Mouse (Mus musculus) MN1 (cell line): ENCODE results near the gene Stat6.

Experiments
- DNase-seq: peaks from one replicate; pipeline ENCODE4 v3.0.0-alpha.2; 2016; ENCODE audit warnings: low spot score

Stat6 gene

DNA sequence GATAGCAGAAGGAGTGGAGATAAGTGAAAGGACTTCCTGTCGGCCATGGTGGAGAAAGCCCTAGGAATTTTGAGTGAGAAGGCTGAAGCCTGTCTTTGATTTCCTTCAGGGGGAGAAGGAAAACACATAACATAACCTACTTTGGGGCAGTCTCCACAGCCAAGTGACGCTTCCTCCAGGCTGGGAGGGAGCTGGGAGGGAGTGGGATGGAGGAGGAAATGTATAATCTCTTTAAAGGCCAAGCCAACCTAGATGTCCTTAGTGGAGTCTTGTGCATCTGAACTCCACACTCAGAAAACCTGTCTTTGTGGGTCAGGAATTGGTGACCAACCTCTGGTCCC, 27.8 kb upstream of the Stat6 start:
- no peak for DNase-seq

DNA sequence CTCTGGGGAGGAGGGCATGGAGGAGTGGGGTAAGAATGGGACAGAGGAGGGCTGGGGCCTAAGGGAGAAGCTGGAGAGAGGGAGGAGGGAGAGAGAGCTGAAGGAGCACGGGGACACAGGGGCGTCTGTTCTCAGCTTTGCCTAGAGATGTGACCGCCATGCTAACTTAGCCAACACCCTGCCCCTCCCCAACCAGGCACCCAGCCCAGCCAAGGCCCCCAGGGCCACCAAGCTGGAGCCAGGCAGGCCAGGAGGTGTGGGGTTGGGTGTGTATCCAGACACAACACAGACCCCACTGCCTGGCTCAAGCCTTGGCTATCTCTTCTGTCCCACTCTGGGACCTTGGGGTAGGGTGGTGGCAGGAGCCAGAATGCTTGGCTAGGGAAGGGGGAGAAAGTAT, 27.2 kb upstream of the Stat6 start:
- DNase-seq, result no peak

DNA sequence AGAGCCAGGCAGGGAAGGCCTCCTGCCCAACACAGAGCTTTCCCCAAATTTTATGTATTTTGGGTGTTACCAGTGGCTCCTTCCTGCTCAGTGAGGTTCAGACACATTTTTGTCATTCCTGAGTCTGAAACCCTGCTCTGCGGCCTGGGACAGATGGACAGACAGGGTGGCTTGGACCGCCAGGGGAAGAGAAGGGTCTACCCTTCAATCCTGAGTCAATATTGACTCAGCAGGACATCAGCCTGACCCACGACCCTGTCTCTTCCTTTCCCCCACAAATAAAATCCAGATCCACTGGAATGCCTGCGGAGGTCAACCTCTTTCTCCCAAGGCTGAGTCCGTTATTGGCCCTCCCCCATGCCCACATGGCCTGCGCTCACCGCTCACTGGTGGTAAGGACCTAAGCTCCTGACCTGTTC, 26.5 kb upstream of the Stat6 start:
- no peak for DNase-seq

DNA sequence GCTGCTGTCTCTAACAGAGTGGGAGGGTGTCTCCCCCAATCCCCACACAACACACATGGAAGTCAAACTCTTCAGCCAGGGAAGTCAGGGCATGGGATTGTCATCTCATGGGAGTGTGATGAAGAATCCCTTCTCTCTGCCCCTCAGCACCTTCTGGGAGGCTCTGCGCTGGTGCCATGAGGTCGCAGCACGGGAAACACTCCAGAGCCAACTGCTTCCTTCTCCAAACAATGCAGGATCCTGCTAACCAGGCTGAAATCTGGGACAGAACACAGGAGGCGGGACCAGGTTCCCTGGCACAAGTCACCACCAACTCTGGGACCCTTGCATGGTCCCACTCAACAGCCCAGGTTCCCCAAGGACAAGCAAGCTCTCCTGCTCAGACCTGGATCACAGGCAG, 25.5 kb upstream of the Stat6 start:
- DNase-seq, result no peak

DNA sequence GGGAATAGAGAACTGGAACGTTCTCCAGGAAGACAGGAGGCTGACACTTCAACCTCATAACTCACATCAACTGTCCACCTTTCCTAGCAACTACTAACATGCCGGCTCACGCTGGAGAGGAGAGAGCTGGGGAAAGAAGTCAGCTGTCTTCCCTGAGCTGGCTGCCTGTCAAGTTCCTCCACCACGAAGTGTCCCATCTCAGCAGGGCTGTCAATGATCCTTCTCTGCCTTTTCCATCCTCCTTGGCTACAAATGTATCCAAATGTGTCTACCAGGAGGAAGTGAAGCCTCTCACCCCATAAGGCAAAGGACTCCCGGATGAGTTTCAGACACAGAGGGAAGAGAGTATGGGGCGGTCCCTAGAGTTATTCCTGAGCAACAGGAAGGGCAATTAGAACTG, 24.6 kb upstream of the Stat6 start:
- DNase-seq, result no peak

DNA sequence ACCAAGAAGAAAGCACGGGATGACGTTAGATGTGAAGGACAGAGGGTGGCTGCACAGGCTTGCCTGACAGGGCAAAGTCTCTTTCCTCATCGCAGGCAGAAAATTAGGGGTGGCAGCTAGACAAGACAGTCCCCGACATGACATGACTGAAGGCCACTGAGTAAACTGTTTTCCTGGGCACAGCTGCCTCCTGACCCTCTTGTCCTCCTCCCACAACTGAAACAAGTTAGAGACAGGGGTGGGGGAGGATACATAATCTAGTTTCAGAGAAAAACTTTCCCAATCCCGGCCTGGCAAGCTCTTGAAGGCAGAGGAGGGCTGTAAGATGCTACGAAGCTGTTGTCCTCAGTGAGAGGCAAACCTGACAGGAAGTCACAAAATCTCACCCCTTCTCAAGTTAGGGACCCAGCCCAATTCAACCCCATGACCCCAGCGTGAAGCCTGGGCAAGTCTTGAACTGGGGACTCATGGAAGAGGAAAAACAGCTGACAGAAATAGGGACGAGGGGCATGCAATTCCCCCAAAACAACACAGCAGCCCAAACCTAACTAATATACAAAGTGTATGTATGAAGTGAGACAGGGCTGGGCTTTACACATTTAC, 23.6 kb upstream of the Stat6 start:
- DNase-seq, result no peak

DNA sequence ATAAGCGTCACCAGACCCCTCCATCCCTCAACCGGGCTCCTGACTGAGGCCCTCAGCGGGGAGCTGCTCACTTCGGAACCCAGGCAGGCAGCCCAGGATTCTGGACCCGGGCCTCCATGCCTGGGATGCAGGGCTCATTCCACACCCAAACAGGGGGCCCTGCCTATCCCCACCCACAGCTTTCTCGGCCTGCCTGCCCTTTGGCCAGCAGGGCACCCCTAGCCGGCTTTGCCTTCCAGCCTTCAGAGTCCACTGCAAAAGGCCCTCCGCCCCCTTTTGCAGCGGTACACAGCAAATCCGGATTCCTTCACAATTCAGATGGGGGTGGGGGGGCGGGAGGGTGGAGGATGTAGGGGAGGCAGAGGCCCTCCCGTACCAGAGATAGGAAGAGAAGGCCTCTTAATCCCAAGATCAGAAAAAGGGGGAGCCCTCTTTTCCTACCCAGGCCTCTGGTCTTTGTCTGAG, 22.8 kb upstream of the Stat6 start:
- DNase-seq, result peak; percentile 33

DNA sequence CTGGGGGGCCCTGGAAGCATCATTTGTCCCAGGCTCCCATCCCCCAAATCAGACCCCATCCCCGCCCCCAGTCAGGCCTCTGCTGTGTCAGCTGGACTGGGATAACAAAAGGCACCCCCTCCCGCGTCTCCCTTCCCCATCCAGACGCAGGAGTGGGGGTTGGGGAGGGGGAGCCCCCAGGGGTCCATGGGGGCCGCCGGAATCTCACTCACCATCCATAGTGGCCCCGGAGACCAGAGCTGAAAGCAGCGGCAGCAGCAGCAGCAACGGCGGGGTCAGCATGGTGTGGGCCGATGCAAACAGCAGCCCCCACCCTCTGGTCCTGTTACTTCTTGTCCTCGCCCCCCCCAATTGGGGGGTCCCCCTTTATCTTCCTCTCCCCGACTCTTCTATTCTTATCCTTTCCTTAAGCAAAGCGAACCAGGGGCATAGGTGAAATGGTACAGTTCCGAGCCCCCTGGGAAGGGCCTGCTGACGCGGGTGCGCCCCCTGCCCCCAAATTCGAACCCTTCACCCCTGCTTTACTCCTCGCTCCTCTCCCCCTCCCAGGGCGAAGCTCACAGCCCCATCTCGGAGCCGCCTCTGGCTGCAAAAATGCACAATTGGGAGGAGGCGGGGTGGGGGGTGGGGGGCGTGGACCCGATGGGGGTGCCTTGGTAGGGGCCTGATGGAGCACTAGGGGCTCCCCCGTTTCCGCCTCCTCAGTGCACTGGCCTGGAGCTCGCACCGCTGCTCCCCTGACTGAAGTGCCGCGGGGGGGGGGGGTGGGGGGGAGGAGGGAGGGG, 22.2 kb upstream of the Stat6 start, which contains the start of gene Lrp1:
TSS of gene Lrp1 (minus strand) at position 743 of the 785 bp plus-strand sequence.
- DNase-seq, result peak; percentile 24

DNA sequence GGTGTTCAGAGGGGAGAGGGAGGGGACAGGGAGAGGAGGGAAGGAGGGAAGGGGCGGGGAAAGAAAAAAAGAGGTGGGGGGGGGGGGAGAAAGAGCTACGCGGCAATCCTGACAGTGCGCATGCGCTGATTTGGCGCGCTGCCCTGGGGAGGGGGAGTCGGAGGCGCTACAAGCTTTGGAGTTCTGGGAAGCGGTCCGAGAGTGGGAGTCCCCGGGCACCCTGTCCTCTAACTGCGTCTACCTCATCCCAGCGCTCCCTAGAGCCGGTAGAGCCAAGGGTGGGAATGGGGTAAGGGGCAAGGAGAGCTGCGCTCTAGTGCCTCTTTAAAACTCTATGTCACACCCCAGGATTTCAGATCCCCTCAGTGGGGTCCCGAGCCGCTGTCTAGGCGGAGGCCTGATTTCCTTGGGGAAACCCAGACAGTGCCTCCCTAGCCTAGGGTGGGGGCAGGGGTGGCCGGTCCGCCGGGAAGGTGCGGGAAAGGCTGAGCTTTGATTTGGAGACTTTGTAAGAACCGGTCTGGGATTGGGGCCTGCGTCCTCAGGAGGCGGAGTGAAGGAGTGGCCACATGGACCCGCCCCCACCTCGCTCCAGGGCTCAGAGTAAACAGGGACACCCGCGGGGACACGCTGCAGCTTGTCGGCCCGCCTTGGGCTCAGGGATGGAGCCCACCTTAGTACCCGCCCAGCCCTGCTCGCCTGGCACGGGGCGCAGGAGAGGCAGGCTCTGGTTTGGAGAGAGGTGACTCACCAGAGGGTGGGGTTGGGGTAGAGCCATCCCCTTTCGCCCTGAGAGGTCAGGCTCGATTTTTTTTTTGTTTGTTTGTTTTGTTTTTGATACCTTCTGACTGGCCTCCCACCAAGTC, 21.4 kb upstream of the Stat6 start:
- peak; percentile 80 for DNase-seq

DNA sequence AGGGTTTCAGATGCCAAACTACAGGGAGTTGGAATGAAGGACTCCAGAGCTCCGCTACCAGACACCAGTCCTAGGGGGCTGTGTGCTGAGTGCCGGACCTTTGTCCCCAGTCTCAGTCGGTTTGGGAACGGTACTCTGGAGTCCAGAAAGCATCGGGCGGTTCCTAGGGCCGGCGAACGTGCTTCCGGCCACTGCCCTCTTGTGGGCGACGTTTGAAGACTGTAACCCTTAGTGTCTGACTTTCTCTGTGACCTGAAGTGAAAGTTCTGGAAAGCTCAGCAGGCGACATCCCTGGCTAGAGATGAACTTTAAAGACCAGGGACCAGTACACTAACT, 20.8 kb upstream of the Stat6 start:
- DNase-seq, result peak; percentile 70

DNA sequence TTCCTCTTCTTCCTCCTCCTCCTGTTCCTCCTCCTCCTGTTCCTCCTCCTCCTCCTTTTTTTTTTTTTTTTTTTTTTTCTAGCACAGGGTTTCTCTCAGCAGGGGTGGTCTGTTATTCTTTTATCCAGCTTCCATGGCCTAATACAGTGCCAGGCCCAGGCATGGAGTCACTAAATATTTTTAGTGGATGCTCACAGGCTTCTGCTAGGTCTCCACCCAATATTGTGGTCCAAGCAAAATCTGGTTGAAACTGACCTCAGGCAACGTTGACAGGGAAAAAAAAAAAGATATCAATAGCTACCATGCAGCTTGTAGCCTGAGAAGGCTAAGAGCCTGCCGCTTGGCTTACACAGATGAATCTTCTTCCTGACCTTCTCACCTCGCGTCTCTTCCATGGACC, 20.1 kb upstream of the Stat6 start:
- no peak for DNase-seq

DNA sequence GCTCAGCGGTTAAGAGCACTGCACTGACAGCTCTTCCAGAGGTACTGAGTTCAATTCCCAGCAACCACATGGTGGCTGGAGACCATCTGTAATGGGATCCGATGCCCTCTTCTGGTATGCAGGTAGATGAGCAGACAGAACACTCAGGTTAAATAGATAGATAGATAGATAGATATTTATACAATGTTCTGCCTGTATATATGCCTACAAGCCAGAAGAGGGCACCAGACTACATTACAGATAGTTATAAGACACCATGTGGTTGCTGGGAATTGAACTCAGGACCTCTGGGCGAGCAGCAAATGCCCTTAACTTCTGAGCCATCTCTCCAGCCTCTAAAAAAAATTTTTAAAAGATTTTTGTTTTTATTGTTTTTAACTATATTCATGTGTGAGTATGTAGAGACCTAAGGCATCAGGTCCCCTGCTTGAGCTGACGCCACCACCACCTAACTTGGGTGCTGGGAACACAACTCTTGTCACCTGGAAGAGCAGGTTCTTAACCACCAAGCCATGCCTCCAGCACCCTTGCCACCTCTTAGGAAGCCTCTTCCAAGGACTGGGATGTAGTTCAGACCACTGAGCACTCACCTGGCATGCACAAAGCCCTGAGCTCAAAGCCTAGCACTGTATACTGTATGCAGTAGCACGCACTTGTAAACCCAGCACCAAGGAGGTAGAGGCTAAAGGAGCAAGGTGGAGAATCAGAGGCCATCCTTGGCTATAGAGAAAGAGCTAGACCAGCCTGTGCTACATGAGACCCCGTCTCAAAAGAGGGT, 19.2 kb upstream of the Stat6 start:
- no peak for DNase-seq

DNA sequence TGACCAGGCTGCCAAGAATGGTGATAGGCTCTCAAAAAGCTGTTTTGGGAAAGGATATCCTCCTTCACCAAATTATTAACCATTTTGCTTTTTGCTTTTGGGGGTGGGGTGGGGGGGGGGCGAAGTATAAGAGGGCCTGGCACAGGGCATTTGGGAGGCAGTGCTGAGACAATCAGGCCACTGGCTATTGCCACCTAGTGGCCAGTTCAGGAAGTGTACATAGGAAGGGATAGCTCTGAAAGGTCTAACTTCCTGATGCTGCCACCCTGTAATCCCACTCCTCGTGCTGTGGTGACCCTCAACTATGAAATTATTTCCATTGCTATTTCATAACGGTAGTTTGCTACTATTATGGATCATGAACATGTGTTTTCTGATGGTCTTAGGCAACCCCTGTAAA, 16.4 kb upstream of the Stat6 start:
- peak; percentile 13 for DNase-seq

DNA sequence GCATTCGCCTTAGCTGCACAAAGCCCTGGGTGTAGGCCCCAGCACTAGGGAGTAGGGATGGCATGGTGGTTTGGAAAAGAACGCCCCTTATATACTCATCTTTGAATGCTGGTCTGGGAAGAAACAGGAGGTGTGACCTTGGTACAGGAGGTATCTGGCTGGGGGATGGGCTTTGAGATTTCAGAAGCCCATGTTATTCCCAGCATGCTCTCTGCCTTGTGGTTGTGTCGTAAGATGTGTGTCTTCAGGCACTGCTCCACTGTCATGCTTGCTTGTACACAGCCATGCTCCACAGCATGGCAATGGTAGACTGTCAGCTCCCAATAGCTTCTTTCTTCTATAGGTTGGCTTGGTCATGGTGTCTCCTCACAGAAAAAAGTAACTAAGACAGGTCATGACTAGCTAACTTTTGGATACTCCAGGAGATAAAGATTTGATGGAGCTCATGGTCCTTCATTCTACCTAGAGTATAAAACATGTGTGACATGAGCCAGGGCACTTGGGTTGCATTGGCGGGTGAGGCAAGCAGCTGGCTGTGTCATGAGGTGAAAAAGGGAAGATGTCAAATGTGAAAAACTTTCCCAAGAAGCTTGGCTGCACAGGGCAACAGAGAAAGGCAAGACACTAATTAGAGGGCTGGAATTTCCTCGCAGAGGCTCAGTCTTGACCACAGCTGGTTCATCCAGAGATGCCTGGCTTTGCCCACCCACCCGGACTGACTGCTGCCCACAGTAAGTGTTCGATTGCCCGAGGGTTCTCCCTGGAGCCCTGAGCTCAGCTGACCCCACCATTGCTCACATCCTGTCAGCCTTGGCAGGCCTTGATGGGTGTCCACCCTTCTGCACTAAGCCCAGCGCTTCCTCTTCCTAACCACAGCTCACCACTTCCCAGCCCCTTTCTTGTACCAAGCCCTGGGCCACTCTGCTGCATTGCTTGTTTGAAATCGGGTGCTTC, 11.2 kb upstream of the Stat6 start:
- DNase-seq, result no peak

DNA sequence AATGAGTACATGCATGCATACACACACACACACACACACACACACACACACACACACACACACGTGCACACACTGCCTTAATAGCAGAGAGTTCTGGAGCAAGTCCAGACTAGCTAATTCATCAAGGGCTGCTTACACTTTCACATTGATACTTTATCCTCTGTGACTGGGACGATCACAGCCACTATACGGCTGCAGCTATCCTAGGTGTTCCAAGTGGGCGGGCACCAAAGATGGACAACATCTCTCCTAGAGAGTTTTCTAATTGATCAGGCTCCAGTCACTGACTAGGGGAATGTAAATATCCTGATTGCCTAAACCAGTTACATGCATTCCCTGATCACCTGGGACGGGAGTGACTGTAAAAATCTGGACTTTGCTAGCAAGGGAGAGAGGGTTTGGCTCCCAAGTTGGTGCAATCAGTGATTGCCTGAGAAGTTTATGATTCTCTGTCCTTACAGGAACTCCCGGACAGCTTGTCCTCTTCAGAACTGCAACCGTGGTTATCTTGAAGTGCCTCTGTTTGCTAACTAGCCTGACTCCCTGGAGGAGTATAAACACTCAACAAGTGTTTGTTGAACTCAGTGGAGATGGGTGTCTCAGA, 10.0 kb upstream of the Stat6 start:
- DNase-seq, result no peak

DNA sequence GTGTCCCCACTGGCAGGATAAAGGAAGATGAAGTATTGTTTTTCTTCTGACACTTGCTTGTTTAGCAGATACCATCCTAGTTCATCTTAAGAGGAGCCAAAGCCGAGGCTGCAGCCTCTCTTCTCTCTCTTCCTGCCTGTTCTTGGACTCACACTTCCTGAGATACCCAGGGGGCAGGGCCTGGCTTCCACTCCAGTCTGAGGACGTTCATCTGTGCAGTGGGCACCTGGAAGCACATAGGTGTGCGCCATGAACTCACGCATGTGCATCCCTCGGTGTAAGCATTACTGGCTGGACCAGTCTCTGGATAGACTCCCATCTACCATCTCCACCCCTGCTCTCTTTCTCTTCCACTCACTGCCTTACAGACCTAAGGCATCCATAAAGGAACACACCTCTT, 2.4 kb upstream of the Stat6 start:
- no peak for DNase-seq

DNA sequence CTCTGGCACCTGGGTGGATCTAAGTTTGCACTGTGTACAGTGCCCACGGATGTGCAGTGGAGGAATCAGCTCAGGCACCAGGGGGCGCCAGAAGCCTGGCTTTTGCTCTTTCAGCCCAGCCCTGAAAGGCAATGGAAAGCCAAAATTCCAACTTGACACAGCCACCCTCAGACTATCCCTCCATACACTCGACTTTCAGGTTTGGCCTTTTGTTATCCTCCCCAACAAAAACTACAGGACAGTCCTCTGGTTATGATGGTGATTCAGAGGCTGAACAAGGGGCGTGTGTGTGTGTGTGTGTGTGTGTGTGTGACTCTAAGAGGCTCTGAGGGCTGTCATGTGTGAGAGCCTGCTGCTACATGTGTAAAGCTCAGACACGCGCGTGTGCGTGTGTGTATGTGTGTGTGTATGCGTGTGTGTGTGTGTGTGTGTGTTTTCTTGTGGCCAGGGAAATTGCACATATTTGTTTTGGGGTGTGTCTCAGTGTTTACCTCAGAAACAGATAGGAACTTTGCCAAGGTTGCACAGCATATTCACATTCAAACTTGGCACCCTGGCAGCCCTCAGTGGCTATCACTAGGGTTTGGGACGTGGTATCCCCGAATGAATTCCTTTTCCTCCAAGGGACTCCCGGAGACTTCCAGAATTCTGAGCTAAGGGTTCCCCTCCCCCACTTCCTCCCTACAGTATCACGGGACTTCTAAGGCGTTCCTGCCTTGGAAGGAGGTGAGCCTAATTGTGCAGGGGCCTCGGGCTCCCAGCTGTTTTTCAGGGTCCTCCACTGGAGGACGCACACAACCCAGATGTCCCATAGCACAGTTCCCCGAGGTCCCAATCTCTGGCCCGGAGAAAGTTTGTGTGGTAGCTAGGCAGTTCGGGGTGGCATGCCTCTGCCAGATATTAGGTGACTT, 670 bp upstream of the Stat6 start:
- peak; percentile 80 for DNase-seq

DNA sequence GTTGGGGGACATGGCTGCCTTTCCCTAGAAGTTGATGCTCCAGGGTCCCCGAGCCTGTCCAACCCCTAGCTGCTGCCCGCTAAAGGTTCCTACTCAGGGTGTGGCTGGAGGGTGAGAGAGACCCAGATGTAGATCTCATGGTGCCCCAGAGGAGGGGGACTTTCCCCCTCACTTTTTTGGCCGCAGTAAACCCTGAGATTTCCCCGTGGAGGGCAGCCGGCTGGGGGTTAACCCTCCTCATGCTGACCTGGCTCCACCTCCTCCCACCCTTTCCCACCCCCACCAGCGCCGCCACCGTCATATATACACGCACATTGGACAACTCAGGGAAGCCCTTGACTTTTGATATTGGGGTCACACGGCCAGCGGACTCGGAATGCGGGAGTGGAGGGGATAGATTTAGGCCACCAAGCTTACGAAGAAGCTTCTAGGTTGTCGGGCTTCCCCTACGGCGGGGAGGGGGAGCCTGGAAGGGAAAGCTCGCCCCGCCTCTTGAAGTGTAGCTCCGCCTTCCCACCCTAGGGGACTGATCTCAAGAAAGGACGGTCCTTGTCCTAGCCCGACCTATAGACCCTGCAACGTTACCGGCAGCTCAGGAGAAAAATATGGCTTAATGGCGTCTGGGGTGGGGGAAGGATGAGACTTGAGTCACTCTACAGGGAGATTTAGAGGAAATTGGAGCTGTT, 910 bp downstream of the Stat6 start:
- peak; percentile 53 for DNase-seq

DNA sequence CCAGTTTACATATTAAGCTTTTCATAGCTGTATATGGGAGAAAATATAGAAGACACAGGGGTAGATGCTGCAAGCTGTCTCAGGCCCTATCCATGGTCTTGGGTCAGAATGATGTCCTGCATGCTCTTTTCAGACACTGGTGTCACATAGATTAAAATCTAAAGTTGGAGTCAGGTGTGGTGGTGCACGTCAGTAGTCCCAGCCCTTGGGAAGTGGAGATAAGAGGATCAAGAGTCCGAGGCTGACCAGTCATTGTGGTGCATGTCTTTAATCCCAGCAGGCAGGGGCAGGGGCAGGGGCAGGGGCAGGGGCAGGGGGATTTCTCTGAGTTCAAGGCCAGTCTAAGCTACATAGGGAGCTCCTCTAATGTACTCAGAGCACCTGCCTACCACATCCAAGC, 3.0 kb downstream of the Stat6 start:
- DNase-seq, result no peak
